Mouse (Mus musculus) forelimb bud, embryonic 11.5 days (tissue): ENCODE measurements around the gene Olfr160.

ENCODE experiments used
- DNase-seq: peaks from one replicate; pipeline ENCODE4 v3.0.0-alpha.2; 2012; ENCODE audit warnings: low read depth, low spot score

Gene Olfr160

GRCm38 (mm10) chr9:37716150-37716549 is at the start of gene Olfr160:
Gene Olfr160, minus strand, starts transcription at chr9:37716250.
- no peak for DNase-seq

GRCm38 (mm10) chr9:37762541-37762940 is 46.5 kb upstream of the Olfr160 start:
- no peak for DNase-seq

- no peak for DNase-seq
Observed at GRCm38 (mm10) chr9:37761728-37762127, 45.7 kb upstream of the Olfr160 start.

- DNase-seq, result no peak
Observed at GRCm38 (mm10) chr9:37752006-37752405, 36.0 kb upstream of the Olfr160 start.

- no peak for DNase-seq
Observed at GRCm38 (mm10) chr9:37751467-37751866, 35.4 kb upstream of the Olfr160 start.

- DNase-seq, result peak; percentile 4
Observed at GRCm38 (mm10) chr9:37750319-37751075, 34.4 kb upstream of the Olfr160 start.

- DNase-seq, result no peak
Observed at GRCm38 (mm10) chr9:37744806-37745205, 28.8 kb upstream of the Olfr160 start, which contains the start of gene Olfr874. Gene Olfr874, plus strand, starts transcription at chr9:37745106.

- DNase-seq, result no peak
Observed at GRCm38 (mm10) chr9:37734310-37734709, 18.3 kb upstream of the Olfr160 start.

GRCm38 (mm10) chr9:37689970-37690686 is 25.9 kb downstream of the Olfr160 start:
- DNase-seq, result peak; percentile 48

- DNase-seq, result no peak
Observed at GRCm38 (mm10) chr9:37687941-37688303, 28.1 kb downstream of the Olfr160 start.

GRCm38 (mm10) chr9:37687288-37687940 is 28.6 kb downstream of the Olfr160 start:
- DNase-seq, result no peak

GRCm38 (mm10) chr9:37681123-37681522 is 34.9 kb downstream of the Olfr160 start:
- no peak for DNase-seq

- no peak for DNase-seq
Observed at GRCm38 (mm10) chr9:37675287-37675686, 40.8 kb downstream of the Olfr160 start.

GRCm38 (mm10) chr9:37670261-37670660 is 45.8 kb downstream of the Olfr160 start:
- DNase-seq, result no peak

- no peak for DNase-seq
Observed at GRCm38 (mm10) chr9:37669678-37670077, 46.4 kb downstream of the Olfr160 start.

- no peak for DNase-seq
Observed at GRCm38 (mm10) chr9:37669115-37669514, 46.9 kb downstream of the Olfr160 start, which contains the start of gene Panx3. Gene Panx3, minus strand, starts transcription at chr9:37669235.

- DNase-seq, result no peak
Observed at GRCm38 (mm10) chr9:37666045-37666444, 50.0 kb downstream of the Olfr160 start.

GRCm38 (mm10) chr9:37664604-37665003 is 51.4 kb downstream of the Olfr160 start:
- no peak for DNase-seq

GRCm38 (mm10) chr9:37663210-37663609 is 52.8 kb downstream of the Olfr160 start:
- no peak for DNase-seq

- no peak for DNase-seq
Observed at GRCm38 (mm10) chr9:37659413-37659812, 56.6 kb downstream of the Olfr160 start.
